Mouse (Mus musculus): ENCODE data around the gene Pam.

Pam gene

DNA sequence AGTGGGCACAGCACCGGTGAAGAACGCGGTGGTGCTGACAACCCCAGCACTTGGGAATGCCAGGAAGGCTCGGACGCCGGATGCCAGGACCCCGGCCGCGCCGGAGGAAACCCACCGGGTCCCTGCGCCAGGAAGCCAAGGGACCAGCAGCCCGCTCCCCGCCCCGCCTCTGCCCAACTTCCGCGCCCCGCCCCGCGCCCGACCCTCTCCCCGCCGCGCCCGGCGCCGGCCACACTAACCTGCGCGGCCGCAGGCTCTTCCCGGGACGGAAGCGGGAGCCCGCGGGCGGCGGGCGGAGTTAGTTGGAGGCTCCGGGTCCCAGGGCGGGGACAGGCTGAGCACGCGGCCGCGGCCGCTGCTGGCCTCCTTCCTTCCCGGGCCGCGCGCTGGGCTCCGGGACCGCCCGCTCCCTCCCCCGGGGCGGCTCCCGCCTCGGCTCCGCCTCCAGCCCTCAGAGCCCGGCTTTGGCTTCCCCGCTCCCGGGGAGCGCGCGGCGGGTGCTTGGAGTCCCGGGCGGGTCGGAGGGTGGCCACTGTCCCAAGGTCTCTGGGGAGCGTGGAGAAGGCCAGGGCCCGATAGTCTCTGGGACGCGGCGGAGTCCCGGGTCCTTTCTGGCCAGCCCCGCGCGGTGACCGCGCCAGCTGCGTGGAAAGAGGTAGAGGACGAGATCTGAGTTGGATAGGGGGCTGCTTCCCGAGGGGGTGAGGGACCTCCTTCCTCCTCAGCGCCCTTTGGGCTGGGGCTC, at the start of gene Pam:
TSS of gene Pam (minus strand) at position 401 of the 745 bp plus-strand sequence.
- no peak for DNase-seq (ENCODE audit: low read depth)

DNA sequence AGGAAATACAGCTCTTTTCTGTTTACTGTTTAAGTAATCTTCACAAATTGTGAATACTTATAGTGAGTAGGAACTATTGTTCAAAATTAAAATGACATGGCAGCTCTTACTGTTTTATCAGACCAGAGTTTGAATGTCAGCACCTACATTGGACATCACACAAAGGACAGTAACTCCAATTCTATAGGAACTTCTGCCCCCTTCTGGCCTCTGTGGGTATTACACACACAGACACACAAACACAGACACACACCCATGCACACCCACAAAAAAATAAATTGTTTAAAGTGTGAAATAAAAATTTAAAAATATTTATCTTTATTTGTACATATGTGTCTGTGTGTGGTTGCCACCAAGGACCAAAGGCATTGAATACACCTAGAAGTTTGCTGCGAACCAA, 49.4 kb upstream of the Pam start:
- DNase-seq (ENCODE audit: low read depth), result no peak

DNA sequence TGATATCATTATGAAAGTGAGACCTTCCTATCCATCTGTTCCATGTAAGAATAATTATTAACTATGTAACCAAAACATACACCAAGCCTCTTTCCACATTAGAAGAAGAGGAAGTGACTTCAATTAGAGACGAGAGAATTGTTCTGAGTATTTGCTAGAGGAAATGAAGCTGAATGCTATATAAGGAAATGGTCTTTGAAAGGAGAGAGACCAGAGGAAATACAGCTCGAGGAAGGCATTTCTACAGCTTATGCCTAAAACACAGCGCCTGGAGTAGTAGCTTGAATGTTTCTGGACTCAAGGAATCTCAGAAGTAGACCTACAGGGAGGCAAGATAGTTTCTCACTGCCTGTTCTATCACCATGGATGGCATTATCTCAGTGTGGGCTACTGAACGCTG, 35.8 kb upstream of the Pam start:
- no peak for DNase-seq (ENCODE audit: low read depth)

DNA sequence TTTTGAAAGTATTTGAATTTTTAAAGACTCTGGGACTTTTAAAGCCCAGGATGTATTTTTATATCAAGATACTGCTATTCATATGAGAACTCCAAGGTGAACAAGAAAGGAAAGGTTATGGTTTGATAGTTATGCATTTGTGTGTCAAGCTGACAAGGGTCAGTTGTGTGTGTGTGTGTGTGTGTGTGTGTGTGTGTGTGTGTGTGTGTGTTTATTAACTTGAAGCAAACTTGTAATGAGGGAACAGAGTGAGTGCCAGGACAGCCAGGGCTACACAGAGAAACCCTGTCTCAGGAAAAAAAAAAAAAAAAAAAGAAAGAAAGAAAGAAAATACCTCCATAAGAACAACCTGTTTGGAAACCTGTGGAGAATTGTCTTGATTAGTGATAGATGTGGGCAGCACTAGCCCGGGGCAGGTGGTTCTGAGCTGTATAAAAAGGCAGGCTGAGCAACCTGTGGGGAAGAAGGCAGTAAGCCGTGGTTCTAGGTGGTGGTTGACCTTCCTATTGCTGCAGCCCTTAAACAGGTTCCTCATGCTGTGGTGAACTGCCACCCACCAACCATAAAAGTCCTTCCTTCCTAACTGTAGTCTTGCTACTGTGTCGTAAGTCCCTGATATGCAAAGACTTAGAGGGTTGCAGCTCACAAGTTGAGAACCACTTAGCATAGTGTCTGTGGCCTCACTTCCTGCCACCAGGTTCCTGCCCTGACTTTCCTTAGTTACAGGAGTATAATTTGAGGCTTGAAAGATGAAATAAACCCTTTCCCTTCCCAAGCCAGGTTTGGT, 34.3 kb upstream of the Pam start:
- no peak for DNase-seq (ENCODE audit: low read depth)

DNA sequence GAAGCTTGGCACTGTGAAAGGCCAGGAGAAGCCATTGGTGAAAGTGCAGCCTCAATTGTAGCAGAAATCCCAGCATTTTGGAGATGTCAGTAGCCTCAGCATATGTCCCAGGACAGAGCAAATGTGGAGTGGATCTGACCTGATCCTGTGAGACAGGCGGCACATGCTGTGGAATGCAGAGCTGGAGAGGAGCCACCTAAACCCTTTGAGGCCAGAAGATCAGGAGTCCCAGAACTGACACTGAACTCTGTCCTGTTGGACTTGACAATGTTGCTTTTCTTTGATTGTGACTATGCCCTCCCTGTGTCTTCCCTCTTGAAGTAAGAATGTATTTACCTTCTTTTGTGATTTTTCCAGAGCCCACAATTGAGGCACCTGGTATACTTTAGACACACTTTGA, 33.7 kb upstream of the Pam start:
- no peak for DNase-seq (ENCODE audit: low read depth)

- DNase-seq (ENCODE audit: low read depth), result no peak
Measured at GRCm38 (mm10) chr1:98128338-98129096, 33.1 kb upstream of the Pam start.

GRCm38 (mm10) chr1:98126268-98126667, 30.8 kb upstream of the Pam start:
- no peak for DNase-seq (ENCODE audit: low read depth)

DNA sequence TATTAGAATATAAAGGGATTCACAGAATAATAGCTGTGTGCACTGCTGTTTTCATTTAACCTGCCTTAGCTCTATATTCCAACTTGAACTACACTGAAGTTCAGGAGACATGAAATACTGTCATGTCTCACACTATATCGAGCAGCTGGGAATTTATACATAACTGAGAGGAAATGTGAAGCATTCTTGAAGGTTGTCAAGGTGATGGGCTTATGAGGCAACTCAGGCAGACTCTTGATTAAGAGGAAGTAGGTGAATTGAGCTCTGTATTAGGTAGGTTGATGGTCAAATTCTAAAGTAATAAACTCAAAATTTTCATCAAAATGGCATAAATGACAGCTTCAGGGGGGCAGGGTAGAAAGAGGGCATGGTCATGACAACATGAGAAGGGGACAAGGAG, 29.3 kb upstream of the Pam start:
- DNase-seq (ENCODE audit: low read depth), result no peak

DNA sequence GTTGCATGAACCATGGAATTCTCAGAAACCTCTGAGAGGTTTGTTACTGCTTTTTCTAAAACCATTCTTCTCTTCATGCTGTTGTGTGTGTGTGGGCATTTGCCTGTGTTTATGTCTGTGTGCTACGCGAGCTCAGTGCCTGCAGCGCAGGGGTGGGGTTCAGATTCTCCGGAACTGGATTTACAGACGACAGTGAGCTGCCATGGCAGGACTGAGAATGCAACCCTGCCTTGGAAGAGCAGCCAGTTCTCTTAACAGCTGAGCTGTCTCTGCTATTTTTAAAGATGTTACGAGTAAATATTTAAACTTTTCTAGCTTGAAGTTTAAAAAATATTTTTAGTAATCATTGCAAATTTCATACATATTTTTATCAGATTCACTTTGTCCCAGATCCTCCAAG, 24.1 kb upstream of the Pam start:
- DNase-seq (ENCODE audit: low read depth), result no peak

DNA sequence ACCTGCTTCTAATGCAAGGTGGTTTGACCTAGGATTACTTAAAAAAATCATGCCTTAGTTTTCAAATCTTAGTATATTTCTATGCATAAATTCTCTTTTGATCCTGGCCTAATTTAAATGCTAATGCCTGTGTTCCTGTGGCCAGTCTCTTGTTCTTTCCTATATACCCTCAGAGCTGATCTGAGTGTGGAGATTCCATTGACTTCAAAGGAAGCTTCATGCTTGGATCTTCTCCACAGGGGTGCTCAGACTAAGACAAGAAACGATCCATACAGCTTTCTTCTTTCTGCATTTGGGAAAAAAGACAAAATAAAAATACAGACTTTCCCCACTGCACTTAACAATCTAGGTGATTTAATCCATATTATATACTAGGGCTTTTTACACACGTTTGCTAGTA, 12.2 kb upstream of the Pam start:
- DNase-seq (ENCODE audit: low read depth), result no peak

- no peak for DNase-seq (ENCODE audit: low read depth)
Measured at GRCm38 (mm10) chr1:98099441-98099840, 4.0 kb upstream of the Pam start.

DNA sequence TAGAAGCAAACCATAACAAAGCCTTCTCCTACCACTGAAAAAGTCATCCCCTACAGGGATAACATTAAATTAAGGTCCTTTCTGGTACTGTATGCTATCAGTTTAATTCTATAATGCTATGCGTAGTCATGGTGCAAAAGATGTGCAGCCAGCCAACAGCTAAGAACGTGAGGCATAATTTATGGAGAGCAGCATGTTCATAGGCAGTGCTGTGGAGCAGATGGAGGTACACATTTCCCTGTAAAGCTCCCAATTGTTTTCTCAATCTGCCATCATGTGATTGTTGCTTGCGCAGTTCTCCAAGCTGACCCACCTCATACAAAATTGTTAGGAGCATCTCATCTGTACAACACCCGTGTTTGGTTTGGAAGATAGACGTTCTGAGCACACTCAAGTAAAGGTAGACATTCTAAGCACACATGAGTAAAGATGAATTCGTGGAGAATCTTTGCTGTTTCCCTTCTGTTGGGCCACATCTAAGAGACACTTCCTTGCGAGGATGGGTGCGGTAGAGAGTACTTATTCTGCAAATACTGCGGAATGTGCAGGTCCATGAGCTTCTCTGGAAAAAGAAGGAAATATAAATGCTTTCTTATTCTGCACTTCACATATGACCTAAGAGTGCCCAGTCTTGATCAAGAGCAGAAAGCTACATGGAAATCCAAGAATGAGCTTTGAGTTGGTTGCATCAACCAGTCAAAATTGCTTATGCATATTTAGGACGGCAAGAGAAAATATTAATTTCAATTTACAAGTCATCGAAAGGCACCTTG, 2.7 kb upstream of the Pam start:
- DNase-seq (ENCODE audit: low read depth), result no peak

DNA sequence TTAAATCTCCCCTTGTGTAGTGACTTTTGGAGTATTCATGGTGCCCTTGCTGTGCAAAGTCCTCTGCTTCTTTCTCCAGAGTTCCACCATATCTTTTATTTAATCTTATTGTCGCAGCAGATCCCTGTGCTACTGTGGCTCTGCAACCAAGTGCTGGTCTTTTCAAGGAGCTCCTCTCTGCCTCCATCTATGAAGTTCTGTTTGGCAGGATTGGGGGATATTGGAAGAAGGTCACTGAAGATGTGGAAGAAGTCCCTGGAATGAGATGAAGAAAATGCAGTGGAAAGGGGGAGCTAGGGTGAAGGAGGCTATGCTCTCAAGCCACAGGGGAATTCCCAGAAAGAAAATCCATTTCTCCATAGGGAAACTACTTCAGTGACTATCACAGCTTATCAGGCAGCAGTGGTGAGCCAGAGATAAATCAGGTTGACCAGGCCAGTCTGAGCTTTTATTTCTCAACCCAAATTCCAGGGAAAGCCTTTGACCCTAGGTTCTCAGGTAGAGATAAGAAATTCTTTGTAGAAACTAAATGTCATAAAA, 1.0 kb upstream of the Pam start:
- no peak for DNase-seq (ENCODE audit: low read depth)

DNA sequence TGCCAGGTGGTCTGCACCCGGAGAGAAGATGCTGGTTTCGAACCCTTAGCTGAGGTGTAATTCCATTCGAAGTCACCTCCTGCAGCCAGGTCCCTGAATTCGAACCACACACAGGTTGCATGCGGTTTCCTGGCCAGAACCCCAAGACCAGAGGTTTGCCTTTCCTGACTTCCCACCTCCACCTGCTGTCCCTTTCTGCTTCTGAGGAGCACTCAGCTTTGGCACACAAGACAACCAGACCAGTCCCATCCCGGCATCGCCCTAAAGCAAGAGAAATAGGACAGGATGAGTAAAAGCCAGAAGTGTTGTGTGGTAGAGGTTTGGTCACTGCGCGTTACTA, 515 bp upstream of the Pam start:
- DNase-seq (ENCODE audit: low read depth), result no peak

DNA sequence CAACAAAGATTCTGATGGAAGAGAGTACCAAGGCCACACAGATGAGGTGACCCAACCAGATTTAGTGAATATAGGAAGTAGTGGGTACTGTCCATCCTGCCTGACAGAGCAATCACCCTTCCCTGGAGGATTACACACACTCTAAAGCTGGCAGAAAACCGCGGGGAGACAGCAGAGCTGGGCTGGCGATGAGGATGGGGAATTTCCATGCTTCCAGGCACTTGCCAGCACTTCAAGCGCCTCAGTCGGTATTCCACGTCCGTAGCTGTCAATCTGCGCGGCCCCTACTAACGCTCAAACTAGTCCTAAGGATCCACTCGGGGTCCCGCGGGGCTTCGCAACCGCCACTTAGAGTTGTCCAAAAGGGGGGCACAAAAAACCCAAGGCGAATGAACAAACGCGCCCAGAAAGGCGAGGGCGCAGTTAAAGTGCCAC, 618 bp downstream of the Pam start:
- DNase-seq (ENCODE audit: low read depth), result no peak

GRCm38 (mm10) chr1:98089336-98089975, 6.0 kb downstream of the Pam start:
- DNase-seq (ENCODE audit: low read depth), result no peak

DNA sequence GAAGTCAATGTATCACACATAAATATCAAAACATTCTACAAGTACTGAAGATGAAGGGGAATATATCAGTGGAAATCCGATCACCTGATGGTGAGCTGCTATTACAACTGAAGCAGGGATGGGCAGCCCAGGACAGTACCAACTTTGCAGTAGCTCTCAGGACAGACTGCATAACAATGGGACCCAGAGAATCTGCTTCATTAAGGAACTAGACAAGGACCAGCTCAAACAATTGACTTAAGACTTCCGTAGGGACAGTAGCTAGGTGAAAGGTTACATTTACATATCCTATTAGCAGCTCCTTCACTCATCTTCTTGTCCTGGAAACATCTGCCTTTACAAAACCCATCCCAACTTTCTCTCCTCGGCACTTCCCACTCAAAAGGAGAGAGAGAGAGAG, 9.0 kb downstream of the Pam start:
- DNase-seq (ENCODE audit: low read depth), result no peak

GRCm38 (mm10) chr1:98084596-98085274, 10.7 kb downstream of the Pam start:
- DNase-seq (ENCODE audit: low read depth), result no peak

GRCm38 (mm10) chr1:98083508-98083907, 11.9 kb downstream of the Pam start:
- no peak for DNase-seq (ENCODE audit: low read depth)

DNA sequence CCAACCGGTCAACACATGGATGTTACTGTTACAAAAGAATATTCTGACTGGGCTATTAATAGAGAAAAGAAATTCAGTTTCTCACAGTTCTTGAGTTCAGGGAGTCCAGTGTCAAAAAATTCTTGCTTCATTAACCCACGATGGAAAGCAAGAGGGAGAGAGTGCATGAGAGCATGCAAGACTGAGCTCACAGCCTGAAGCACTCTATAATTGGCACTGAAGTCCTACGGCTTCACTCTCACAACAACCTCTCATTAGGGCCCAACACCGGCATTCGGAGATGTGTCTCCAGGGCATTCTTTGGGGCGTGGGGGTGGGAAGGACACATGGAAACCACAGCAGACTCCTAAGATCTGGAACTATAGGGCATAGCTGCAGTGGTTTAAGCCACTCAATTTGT, 12.5 kb downstream of the Pam start:
- DNase-seq (ENCODE audit: low read depth), result no peak

DNA sequence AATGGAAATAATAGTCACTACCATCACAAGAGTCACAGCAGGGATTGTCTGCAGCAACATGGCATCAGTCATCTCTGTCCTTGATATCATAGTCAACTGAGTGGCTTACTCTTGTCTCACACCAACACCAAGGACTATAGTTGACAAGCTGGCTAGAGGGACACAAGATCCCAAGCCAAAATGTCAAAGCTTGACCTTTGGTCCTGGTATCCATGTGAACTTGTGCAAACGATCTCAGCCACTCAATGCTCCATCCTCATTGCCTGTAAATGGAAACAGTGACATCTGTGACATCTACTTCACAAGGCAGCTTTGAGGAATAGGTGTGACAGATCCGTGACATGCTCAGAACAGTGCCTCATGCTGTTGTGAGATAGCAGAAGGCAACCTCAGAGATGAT, 15.0 kb downstream of the Pam start:
- no peak for DNase-seq (ENCODE audit: low read depth)
